Mouse (Mus musculus) megakaryocyte-erythroid progenitor cell, adult 5-6 weeks (primary cell): Measurements from ENCODE around the gene Fndc11. TPM values are rescaled to one million over a fixed set of nuclear protein-coding genes. Genes with fewer than 3 reads are reported as not detected.
A peak's percentile ranks its signal among the peaks of the same experiment; 100 is the strongest.

Experiments
- ATAC-seq: replicated peaks from 2 replicates; pipeline ENCODE4 v1.8.0; 2016; ENCODE audit warnings: mild to moderate bottlenecking, inconsistent platforms; ENCODE audit not compliant: severe bottlenecking, poor library complexity, low FRiP score, low TSS enrichment
- total RNA-seq, 2 experiments: library from RNA; stranded (forward) in 1 of 2; stranded (reverse) in 1 of 2; fragments of 200-1000, 215-1000 nt in 1 of 2; fragments of >200 nt in 1 of 2; fragmentation: Nextera tagmentation in 1 of 2; gene quantifications; 2 replicates each; pipeline ENCODE4 v1.2.3; 2014 to 2017

Gene Fndc11
- total RNA-seq, 2 experiments from 2014 or later, result not detected

- ATAC-seq, result peak; percentile 72
Observed at GRCm38 (mm10) chr2:181243706-181244394, 24.0 kb downstream of the Fndc11 start.

- no peak for ATAC-seq
Observed at GRCm38 (mm10) chr2:181245031-181245430, 25.2 kb downstream of the Fndc11 start.

- no peak for ATAC-seq
Observed at GRCm38 (mm10) chr2:181249217-181249616, 29.4 kb downstream of the Fndc11 start.

- no peak for ATAC-seq
Observed at GRCm38 (mm10) chr2:181251841-181252240, 32.0 kb downstream of the Fndc11 start.

- no peak for ATAC-seq
Observed at GRCm38 (mm10) chr2:181253248-181253647, 33.4 kb downstream of the Fndc11 start.

- ATAC-seq, result no peak
Observed at GRCm38 (mm10) chr2:181266839-181267238, 47.0 kb downstream of the Fndc11 start.

GRCm38 (mm10) chr2:181272092-181272491 is 52.3 kb downstream of the Fndc11 start:
- ATAC-seq, result no peak

Other genes with a start within 250 kb of the Fndc11 start
- gene Col20a1, start 233.5 kb upstream of the Fndc11 start, total RNA-seq (2014; fragmentation: Nextera tagmentation), result 0.79 TPM in 1 of 2 replicates, not detected in the other
- gene Col20a1, start 233.5 kb upstream of the Fndc11 start, total RNA-seq (2017), result 0.38 and 0.42 TPM in 2 replicates
- not detected in 2 replicates for gene Chrna4, start 176.5 kb upstream of the Fndc11 start, total RNA-seq (2014; fragmentation: Nextera tagmentation)
- not detected in 2 replicates for gene Chrna4, start 176.5 kb upstream of the Fndc11 start, total RNA-seq (2017)
- gene Kcnq2, start 84.7 kb upstream of the Fndc11 start, total RNA-seq (2014; fragmentation: Nextera tagmentation), result not detected in 2 replicates
- not detected in 2 replicates for gene Kcnq2, start 84.7 kb upstream of the Fndc11 start, total RNA-seq (2017)
- gene Eef1a2, start 63.0 kb upstream of the Fndc11 start, total RNA-seq (2014; fragmentation: Nextera tagmentation), result not detected in 2 replicates
- gene Eef1a2, start 63.0 kb upstream of the Fndc11 start, total RNA-seq (2017), result not detected in 2 replicates
- 73.6 and 95.2 TPM in 2 replicates for gene Ppdpf, start 32.8 kb upstream of the Fndc11 start, total RNA-seq (2014; fragmentation: Nextera tagmentation)
- 67.4 and 68.6 TPM in 2 replicates for gene Ppdpf, start 32.8 kb upstream of the Fndc11 start, total RNA-seq (2017)
- not detected in 2 replicates for gene Ptk6, start 17.2 kb upstream of the Fndc11 start, total RNA-seq (2014; fragmentation: Nextera tagmentation)
- not detected in 2 replicates for gene Ptk6, start 17.2 kb upstream of the Fndc11 start, total RNA-seq (2017)
- not detected in 2 replicates for gene Srms, start 6.8 kb upstream of the Fndc11 start, total RNA-seq (2014; fragmentation: Nextera tagmentation)
- gene Srms, start 6.8 kb upstream of the Fndc11 start, total RNA-seq (2017), result not detected in 2 replicates
- gene Helz2, start 22.0 kb downstream of the Fndc11 start, total RNA-seq (2014; fragmentation: Nextera tagmentation), result 16.1 and 18.0 TPM in 2 replicates
- gene Helz2, start 22.0 kb downstream of the Fndc11 start, total RNA-seq (2017), result 4.9 and 5.4 TPM in 2 replicates
- 20.7 and 21.3 TPM in 2 replicates for gene Gmeb2, start 68.0 kb downstream of the Fndc11 start, total RNA-seq (2014; fragmentation: Nextera tagmentation)
- 8.5 and 9.4 TPM in 2 replicates for gene Gmeb2, start 68.0 kb downstream of the Fndc11 start, total RNA-seq (2017)
- gene Stmn3, start 94.5 kb downstream of the Fndc11 start, total RNA-seq (2014; fragmentation: Nextera tagmentation), result not detected in 2 replicates
- not detected in 2 replicates for gene Stmn3, start 94.5 kb downstream of the Fndc11 start, total RNA-seq (2017)
- 110 and 144 TPM in 2 replicates for gene Rtel1, start 99.7 kb downstream of the Fndc11 start, total RNA-seq (2014; fragmentation: Nextera tagmentation)
- gene Rtel1, start 99.7 kb downstream of the Fndc11 start, total RNA-seq (2017), result 45.6 and 78.9 TPM in 2 replicates
- gene Zgpat, start 144.9 kb downstream of the Fndc11 start, total RNA-seq (2014; fragmentation: Nextera tagmentation), result 20.3 and 25.2 TPM in 2 replicates
- gene Zgpat, start 144.9 kb downstream of the Fndc11 start, total RNA-seq (2017), result 26.2 and 45.0 TPM in 2 replicates
- 53.3 and 66.5 TPM in 2 replicates for gene Arfrp1, start 145.4 kb downstream of the Fndc11 start, total RNA-seq (2014; fragmentation: Nextera tagmentation)
- 52.8 and 72.9 TPM in 2 replicates for gene Arfrp1, start 145.4 kb downstream of the Fndc11 start, total RNA-seq (2017)
- 31.0 and 50.4 TPM in 2 replicates for gene Lime1, start 160.1 kb downstream of the Fndc11 start, total RNA-seq (2014; fragmentation: Nextera tagmentation)
- gene Lime1, start 160.1 kb downstream of the Fndc11 start, total RNA-seq (2017), result 19.8 and 26.8 TPM in 2 replicates
- gene Zbtb46, start 239.4 kb downstream of the Fndc11 start, total RNA-seq (2014; fragmentation: Nextera tagmentation), result 22.8 and 38.7 TPM in 2 replicates
- gene Zbtb46, start 239.4 kb downstream of the Fndc11 start, total RNA-seq (2017), result 22.3 and 33.5 TPM in 2 replicates